Mouse (Mus musculus): ENCODE results near the gene Gbx1.

Gbx1 gene

GRCm38 (mm10) chr5:24525360-24526189, 1.4 kb downstream of the Gbx1 start:
- DNase-seq (ENCODE audit: low read depth, low spot score), result no peak

- DNase-seq (ENCODE audit: low read depth, low spot score), result no peak
Observed at GRCm38 (mm10) chr5:24524522-24524921, 2.5 kb downstream of the Gbx1 start.

DNA sequence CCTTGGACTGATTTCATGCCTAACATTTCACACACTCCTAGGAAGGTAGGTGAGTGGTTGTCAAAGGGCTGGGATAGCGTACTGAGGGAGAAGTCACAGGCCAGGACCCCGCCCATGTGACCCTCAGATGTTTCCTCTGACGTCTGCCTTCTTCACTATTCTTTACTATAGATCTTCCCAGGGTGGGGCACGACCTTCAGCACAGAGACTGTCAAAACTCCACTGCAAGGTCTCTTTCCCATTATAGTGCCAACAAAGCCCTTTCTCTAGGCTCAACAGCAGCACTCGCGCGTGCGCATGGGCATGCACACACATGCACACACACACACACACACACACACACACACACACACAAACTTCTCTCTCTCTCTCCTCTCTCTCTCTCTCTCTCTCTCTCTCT, 3.2 kb downstream of the Gbx1 start:
- DNase-seq (ENCODE audit: low read depth, low spot score), result no peak

DNA sequence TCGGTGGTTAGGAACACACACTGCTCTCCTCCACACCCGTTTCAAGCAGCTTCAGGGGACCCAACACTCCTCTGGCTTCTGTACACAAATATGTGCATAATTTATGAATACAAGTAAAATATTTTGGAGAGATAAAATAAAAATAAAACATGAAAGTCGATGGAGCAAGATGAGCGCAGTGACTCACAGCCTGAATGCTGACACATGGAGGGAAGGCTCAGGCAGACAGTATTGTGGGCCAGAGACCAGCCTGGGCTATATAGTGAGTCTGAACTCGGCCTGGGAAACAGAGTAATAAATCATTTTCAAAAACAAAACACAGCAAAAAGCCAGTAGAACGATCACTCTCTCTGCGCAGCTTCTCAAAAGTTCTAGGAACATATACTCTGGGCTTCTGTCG, 5.6 kb downstream of the Gbx1 start:
- no peak for DNase-seq (ENCODE audit: low read depth, low spot score)

DNA sequence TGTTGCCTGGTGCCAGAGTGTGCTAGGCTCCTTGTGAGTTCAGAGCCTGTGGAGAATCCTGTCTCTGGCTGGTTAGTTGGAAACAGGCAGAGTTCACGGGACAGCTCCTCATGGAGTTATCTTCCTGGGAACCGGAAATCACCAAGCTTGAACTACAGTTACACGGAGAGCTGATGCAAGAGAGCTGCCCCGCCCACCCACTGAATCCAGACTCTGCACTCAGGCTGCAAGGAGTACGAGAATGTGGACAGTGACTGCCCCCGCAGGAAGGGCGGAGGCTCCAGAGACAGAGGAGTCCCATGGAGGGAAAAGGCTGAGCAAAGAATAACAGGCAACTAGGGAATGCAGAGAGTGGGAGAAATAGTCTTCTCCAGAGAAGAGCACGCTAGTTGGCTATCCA, 14.7 kb downstream of the Gbx1 start:
- no peak for DNase-seq (ENCODE audit: low read depth, low spot score)

- DNase-seq (ENCODE audit: low read depth, low spot score), result peak; percentile 30
Observed at GRCm38 (mm10) chr5:24510635-24511034, 16.4 kb downstream of the Gbx1 start.

DNA sequence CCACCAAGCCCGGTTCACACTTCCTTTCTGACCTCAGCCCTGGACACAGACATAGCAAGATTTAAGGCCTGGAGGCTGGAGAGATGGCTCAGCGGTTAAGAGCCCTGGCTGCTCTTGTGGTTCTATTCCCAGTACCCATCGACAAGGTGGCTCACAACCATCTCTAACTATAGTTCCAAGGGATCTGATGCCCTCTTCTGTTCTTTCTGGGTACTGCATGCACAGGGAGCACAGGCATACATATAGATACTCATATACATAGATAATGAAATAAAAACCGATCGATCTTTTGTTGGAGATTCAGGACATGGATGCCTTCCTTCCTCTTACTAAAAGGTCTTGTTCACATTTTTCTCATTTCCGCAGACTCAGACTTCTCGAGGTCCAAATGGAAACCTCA, 18.6 kb downstream of the Gbx1 start:
- no peak for DNase-seq (ENCODE audit: low read depth, low spot score)

DNA sequence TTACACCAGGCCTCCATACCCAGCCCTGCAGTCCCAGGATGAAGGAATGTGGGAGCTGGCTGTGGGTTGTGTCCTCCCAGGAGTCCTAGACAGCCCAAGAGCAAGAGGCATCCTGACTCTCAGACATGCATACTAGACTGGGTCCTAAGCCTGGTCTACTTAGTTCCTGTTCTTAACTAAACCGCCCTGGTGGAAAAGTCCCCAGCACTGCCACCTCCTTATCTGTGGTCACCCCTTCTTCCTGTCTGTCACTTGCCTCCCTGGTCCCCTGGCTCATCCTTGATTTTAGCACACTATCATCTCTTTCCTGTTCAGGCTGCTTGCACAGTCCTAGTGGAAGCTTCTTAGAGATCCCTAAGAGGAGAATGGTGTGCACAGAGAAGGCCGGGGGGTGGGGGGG, 21.5 kb downstream of the Gbx1 start:
- DNase-seq (ENCODE audit: low read depth, low spot score), result peak; percentile 48

DNA sequence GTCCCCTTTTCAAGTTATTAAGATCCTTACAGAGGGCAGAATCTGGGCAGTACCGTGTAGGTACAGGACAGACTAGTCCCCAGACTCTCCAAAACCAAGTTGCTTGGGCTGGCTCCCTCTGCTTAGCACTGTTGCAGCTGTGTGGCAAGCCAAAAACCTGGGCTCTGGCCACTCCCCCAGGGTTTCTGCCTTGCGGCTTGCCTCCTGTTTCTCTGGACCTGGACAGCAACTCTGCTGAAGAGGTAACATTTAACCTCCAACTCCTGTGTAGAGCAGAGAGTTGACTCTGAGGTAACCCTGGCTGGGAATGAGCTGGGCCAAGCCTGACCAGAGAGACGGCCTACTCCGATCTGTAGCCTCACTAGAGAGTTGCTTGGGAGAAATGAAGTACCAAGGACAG, 24.2 kb downstream of the Gbx1 start:
- DNase-seq (ENCODE audit: low read depth, low spot score), result no peak

- DNase-seq (ENCODE audit: low read depth, low spot score), result no peak
Observed at GRCm38 (mm10) chr5:24500851-24501250, 26.2 kb downstream of the Gbx1 start.

GRCm38 (mm10) chr5:24499113-24499512, 27.9 kb downstream of the Gbx1 start:
- DNase-seq (ENCODE audit: low read depth, low spot score), result no peak

DNA sequence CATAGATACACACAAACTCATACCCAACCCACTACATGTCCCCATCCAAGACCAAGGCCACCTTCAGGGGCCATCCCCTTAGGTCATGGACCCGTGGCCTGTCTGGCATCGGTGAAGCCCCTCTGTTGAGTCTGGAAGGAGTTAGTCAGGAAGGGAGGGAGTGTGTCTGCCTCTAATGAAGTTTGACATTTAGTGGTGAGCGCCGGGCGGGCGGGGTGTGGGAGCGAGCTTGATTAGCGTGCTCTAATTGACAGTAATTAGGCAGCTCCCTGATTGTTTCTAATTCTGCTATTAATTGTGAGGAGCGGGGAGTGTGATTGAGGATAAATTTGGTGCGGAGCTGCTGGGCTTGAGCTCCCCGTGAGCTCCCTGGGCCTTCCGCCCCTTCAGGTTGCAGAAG, 29.5 kb downstream of the Gbx1 start:
- DNase-seq (ENCODE audit: low read depth, low spot score), result no peak

DNA sequence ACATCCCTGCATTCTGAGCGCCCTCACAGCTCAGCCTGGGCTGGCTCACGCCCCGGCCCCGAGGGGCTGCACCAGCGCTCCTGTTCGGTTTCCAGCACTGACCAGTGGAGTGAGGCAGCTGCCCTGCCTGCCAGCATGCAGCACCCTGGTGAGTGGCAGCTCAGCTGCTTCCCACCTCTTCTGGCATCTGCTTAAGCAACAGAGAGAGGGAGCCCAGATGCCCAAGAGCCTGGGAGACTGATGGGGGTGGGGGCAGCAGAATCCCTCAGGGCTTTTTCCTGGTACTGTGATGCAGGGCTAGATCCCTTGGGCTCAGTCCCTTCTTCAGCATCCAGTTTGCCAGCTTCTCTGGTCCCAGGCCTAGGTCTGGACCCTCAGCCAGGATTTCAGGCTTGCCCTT, 30.2 kb downstream of the Gbx1 start:
- DNase-seq (ENCODE audit: low read depth, low spot score), result no peak

- DNase-seq (ENCODE audit: low read depth, low spot score), result no peak
Observed at GRCm38 (mm10) chr5:24495019-24495418, 32.0 kb downstream of the Gbx1 start.

DNA sequence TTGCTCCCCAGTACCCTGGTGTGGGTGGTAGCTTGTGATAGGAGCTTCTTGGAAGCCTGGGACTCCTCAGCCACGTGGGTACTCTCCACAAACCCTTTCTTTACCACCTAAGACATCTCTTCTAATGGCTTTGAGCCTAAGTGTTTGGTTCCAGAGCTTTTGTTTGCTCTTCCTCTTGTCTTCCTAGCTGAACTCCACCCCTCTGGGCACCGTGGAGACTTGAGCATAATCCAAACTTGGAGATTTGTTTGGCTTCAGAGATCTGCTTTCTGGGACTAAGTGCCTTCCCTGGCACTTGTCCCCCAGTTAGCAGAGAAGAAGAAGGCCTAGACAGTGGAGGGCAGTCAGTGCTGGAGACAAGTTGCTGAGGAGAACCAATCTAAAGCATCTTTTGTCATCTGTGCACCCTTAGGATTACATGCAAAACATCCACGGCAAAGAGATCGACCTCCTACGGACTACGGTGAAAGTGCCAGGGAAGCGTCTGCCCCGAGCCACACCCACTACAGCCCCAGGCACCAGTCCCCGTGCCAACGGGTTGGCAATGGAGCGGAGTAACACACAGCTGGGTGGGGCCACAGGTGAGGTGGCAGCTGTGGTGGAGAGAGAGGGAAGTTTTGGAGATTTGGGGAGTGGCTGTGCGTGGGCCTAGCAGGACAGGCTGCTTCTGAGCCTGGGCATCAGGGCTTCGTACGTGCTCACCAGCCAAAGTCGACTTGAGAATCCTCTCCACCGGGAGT, 34.3 kb downstream of the Gbx1 start:
- no peak for DNase-seq (ENCODE audit: low read depth, low spot score)

GRCm38 (mm10) chr5:24490413-24490920, 36.5 kb downstream of the Gbx1 start:
- no peak for DNase-seq (ENCODE audit: low read depth, low spot score)

GRCm38 (mm10) chr5:24486738-24487137, 40.3 kb downstream of the Gbx1 start:
- DNase-seq (ENCODE audit: low read depth, low spot score), result no peak

DNA sequence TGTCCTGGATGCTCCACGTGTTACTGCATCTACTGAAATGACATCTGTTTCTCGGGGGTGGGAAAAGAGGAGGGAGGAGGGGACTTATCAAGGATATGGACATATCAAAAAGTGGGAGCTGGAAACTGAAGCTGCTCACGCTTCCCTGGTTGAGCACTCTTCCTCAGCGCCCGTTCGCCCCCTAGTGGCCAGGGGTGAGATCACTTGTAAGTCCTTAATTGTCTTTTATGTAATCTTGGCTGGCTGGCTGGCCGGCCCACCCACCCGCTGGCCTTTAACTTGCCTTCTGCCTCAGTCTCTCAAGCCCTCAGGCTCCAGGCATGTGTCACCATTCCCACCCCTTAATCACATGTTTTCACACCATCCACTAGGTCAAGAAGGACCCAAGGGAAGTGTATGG, 40.9 kb downstream of the Gbx1 start:
- DNase-seq (ENCODE audit: low read depth, low spot score), result peak; percentile 69

- no peak for DNase-seq (ENCODE audit: low read depth, low spot score)
Observed at GRCm38 (mm10) chr5:24484963-24485362, 42.0 kb downstream of the Gbx1 start.

DNA sequence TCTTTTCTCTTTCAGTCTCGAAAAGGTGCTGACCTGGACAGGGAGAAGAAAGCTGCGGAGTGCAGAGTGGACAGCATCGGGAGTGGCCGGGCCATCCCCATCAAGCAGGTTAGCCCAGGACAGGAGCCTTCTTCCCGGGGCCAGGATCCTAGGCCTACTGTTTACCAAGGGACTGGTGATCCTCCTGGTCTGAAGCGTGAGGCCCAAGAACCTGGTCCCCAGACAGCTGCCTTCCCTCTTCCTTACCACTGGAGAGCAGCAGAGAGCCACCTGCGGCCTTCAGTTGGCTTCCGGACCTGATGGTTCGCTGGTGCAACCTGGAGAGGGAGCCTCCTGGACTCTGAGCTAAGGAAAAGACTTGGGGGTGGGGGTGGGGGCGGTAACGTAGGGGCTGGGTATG, 43.7 kb downstream of the Gbx1 start:
- DNase-seq (ENCODE audit: low read depth, low spot score), result peak; percentile 60

DNA sequence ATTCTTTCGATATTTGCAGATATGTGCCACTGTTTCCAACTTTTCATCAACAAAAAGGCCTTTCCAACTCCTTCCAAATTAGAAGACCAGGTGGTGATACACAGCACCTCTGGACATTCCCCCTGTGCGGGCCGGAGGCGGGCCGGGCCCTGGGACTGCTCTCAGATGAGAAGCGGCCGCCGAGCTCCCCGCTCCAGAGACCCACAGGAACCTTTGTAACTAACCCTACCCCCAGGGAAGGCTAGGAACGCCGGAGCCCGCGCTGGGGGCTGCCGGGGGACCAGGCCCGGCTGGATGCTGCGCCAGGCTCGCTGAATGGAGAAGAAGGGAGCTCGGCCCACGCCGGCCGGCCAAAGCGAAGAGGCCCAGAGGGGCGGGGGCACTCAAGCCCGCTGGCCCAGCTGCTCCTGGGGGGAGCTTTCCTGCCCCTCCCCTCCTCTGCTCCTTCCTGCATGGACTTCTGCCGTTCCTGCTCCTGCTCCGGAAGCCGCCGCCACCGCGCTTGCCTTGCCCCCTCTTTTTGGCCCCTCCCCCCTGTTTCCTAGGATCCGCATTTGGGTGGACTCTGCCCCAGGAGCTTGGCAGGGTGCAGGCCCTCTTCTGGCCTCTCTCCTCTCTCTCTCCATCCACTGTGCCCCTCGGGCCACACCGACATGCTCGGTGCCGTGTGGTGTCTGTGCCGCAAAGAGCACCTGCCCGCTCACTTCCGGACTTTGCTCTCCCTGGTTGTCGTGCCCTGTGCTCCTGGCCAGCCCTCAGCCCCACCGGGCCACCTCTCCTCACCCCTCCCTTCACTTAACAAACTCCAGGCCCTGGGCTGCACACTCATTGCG, 44.5 kb downstream of the Gbx1 start:
- DNase-seq (ENCODE audit: low read depth, low spot score), result no peak

GRCm38 (mm10) chr5:24481647-24482046, 45.4 kb downstream of the Gbx1 start:
- peak; percentile 32 for DNase-seq (ENCODE audit: low read depth, low spot score)

Measured in CD4-positive helper T cell, adult 2 months (primary cell).